Mouse (Mus musculus): ENCODE results near the gene Steap1. TPM values are rescaled to one million over a fixed set of nuclear protein-coding genes. Genes with fewer than 3 reads are reported as not detected.

Steap1 gene
- under 1 TPM; 0.31 to 0.43 TPM for total RNA-seq (2021)

DNA sequence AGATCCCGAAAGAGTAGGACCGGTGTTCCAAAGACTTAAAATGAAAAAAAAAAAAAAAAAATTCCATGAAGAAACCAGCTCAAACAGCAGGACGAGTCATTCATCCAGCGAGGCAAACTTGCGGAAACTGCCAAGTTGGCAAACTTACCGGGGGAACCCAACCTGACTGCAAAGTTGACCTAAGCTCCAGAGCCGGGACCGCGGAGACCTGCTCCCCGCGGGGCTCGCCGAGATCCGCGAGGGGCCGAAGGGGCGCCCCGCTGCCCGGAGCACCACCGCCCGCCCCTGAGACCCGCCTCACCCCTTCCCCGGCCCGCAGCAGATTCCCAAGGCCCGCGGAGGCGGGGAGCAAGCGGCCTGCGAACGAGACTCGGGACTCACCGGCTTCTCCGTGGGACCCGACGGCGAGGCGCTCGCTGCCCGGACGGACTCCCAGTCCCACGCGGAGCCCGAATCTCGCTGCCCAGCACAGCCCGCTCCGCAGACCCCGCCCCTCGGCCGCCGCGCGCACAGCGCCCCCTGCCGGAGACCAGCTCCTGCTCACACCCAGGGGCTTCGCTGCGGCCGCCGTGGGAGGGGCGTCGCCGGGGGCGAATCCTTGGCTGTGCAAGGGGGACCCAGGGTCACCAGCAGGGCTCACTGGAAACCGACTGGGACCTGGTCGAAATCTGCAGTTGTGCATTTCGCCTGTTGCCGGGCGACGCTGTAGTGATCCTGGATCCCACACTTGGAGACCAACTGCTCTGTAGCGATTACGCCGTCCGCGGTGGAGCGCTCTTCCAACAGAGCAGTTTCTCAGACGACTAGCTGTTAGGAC, at the start of gene Steap1:
Gene Steap1, minus strand, starts transcription at position 461 of the 817 bp plus-strand sequence.
- peak; percentile 95 for DNase-seq

GRCm38 (mm10) chr5:5787106-5787505, 38.0 kb upstream of the Steap1 start:
- DNase-seq: no peak

DNA sequence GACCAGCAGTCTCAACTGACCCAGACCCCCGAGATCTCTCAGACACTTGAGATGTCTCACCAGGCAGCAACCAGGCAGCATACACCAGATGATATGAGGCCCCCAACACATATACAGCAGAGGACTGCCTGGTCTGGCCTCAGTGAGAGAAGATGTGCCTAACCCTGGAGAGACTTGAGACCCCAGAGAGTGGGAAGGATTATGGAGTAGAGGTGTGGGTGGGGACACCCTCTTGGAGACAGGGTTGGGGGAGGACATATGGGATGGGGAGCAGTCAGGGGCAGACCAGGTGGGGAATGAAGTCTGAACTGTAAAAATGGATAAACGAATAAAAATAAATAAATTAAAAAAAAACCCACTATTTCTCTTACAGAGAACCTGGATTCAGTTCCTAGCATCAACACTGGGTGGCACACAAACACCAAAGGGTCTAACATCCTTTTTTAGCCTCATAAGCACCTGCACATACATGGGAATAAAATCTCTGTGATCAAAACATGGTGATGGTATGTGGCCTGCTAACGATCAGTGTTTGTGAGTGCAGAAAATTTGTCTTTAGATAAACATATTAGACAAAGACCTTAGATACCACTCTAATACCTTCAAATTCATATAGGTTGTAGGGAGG, 7.4 kb upstream of the Steap1 start:
- DNase-seq: no peak

GRCm38 (mm10) chr5:5755039-5755438, 5.9 kb upstream of the Steap1 start:
- peak; percentile 72 for DNase-seq

GRCm38 (mm10) chr5:5749772-5750222, 671 bp upstream of the Steap1 start:
- DNase-seq: peak; percentile 28

GRCm38 (mm10) chr5:5734445-5734844, 14.7 kb downstream of the Steap1 start:
- DNase-seq: no peak

DNA sequence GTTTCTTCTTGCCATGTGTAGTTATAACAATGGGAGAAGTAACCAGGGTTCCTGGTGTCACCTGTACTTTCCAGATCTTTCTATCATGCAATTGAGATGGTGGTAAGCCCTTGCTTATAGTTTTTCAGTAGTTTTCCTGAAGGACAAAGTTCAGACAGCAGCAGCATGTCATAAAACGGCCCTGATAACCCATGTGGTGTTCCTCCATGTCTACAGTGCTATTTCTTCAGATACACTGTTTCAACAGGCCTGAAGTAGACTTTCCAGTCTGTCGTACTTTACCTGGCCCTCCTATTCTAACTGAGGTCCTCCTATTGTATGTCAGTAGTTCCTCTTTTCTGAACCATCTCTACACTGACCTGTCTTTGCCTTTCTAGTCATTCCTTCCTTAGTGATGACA, 16.3 kb downstream of the Steap1 start:
- DNase-seq: no peak

GRCm38 (mm10) chr5:5732208-5732607, 16.9 kb downstream of the Steap1 start:
- no peak for DNase-seq

DNA sequence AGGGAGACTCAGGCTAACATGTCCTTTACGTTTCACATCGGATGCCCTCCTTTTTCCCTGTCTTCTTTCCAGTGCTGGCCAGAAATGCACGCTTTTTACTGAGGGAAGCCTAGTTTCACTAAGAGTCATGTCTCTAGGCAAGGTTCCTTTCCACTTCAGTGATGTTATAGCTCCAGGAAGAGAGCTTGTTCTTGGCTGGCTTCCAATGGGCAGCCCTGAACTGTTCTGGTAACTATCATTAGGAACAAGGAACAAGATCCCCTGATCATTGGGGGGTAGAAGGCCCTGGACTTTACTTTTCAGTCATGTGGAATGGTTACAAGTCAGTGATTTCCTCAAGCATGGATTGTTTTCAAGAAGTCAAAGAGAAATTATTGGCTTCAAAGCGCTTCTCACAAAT, 19.2 kb downstream of the Steap1 start:
- no peak for DNase-seq

- DNase-seq: no peak
Measured at GRCm38 (mm10) chr5:5722217-5722616, 26.9 kb downstream of the Steap1 start.

GRCm38 (mm10) chr5:5711032-5711431, 38.1 kb downstream of the Steap1 start:
- no peak for DNase-seq

DNA sequence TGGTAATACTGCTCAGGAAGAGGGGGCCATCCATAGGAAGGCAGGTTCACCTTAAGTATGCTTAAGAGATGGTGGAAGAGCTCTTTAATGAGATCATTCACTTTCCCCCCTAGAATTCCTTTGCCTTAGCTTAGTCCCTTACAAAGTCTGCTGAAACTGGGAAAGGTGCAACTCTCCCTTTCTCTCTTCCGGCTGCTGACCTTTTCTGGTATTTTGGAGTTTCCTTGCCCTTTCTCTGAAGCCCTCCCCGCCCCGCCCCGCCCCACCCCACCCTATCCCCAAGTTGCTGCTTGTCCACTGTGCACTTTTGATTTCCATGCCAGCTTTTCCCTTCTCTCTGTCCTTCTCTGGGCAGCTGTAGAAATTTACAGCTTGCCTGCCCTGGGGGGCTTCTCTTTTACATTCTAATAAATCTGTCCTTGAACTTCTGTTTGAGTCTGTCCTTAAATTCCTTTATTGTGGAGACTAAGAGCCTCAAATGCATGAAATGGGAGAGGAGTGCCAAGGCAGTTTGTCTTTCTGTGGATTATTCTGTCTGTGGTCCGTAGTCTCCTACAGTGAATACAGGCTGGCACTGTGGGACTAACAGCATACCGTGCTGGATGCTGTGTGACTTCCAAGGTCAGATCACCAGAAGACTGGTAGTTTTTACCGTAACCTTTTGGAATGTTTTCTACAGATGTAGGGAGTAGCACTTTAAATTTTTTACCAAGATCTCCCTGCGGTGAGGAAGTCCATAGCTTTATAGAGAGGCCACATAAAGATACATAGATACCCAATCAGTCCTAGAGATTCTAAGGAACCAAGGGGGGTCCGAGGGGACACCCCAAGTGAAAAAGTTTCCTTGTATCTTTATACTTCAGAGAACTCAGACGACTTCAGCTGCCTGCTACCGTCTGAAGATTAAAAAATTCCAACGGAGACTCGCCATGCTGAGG, 41.5 kb downstream of the Steap1 start:
- no peak for DNase-seq

- no peak for DNase-seq
Measured at GRCm38 (mm10) chr5:5705019-5705418, 44.1 kb downstream of the Steap1 start.

DNA sequence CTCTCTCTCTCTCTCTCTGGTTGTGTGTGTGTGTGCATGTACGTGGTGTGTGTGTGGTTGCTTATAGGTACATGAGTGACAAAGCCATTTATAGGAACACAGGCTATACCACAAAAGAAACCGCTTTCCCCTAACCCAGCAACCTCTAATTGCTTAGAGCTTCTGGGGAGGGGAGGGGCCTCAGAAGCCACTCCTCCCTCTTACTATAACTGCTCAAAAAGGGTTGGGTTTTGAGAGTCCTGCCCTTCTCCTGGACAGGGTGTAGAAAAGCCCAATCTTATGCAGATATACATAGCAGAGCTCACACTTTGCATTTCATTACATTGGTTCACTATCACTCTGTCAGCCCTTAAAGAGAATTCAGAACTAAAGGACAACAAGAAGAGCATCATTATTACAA, 48.7 kb downstream of the Steap1 start:
- DNase-seq: no peak

DNA sequence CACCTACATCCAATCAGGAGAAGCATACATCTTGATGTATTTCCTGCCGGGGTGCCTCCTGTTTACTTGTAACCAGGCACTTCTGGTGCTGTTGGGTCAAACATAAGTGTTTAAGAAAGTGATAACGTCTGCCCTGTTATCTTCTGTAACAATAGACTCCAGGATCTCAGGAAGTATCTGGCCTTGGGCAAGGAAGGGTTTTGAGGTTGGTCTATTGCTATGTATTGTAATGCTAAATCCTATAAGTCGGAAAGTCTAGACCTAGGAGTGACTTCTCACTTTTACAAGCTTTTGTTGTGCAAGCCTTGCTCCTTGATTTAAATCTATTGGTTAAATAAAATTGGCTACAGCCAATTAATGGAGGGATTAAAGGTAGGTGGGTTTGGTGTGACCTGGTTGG, 50.3 kb downstream of the Steap1 start:
- no peak for DNase-seq

GRCm38 (mm10) chr5:5695401-5695942, 53.7 kb downstream of the Steap1 start:
- DNase-seq: no peak

GRCm38 (mm10) chr5:5693956-5694653, 55.0 kb downstream of the Steap1 start, which contains the start of gene Steap2:
Steap2 (minus strand) TSS chr5:5694578.
- peak; percentile 56 for DNase-seq

DNA sequence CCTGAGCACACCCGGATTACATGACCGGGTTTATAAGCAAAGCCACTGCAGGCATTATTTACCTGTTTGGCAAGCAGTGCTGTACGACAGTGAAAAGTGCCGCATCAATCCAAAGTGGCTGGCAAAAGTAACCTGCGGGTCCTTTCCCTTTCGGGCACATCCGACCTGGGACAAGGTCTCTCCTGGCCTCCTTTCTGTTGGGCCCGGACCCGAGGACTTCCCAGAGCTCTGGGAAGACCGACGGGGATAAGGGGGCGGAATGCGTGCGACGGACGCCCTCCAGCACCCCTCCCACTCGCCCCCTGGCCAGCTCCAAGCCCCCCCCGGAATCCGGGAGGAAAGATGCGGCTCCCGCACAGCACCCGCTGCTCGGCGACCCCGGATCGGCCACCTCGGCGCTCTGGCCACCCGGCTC, 55.6 kb downstream of the Steap1 start:
- DNase-seq: no peak

DNA sequence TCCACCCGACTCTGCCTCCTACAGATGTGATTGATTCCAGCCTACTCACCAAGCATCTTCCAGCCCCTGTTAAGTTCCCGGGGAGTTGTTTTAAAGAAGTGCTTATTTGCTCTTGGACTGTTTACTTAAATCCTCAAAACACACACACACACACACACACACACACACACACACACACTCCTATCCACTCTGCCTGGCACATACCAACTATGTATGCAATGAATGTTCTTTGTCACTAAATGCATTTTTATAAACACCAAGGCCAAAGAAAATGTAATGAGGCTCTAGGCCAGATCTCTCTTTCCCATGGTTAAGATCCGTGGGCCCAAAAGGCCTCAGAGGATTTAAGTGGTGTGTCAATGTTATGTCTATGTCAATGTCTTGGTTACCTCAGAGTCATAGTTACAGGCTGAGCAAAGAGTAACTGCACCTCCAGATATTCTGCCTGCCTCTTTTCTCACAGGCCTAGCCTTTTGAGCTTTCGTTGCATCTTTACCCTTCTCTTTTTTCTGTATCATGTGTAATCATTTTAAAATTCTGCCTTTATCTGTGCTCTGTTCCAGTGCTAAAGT, 56.9 kb downstream of the Steap1 start:
- DNase-seq: no peak

DNA sequence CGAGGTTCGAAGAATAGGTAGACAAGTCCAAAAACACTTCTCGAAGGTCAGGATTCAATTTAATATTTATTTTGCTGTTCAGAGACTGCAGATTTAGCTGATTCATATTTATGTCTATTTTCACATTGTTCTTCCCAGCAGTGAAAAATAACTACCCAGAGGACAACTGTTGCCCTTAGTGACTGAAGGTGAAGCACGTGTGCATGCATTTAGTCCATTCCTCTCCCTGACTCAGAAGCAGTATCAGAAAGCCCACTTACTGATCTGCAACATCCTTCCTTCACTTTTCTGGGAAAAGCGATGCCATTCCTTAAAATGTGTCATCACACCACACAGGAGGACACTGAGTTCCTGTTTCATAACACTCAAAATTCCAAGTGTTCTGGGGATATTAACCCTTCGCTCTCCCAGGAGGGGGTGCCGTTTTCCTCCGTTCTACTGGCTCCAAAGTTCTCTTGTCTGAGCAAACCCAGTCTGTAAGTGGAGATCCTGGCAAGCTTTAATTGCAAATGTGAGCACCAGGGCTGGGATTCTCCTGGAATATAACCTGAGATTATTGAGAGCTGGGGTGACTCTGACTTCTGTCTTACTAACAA, 60.1 kb downstream of the Steap1 start:
- DNase-seq: no peak

DNA sequence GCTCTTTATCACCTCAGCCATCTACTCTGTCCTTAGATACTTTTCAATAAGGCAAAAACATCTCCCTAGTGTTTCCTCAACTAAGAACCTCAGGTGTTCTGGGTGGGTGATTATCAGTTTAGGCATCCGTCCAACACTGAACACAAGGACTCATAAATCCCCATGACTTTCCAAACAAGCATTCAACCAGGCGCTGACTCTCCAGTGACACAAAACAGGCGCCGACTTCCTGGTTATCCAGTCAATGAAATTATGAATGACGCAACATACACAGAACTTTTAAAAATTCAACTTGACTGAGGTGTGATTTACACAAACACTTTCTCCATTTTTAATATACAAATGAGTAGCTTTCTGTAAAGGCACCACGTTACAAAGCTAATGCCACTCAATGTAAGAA, 60.9 kb downstream of the Steap1 start:
- DNase-seq: no peak

Data from heart, postnatal 4 days (tissue).